Mouse (Mus musculus) lung, postnatal 0 days (tissue): ENCODE measurements around the gene Zmynd10. TPM values are rescaled to one million over a fixed set of nuclear protein-coding genes. Genes with fewer than 3 reads are reported as not detected.

Source experiments
- ATAC-seq: fragments of 200-750 bp; cut with Nextera tagmentation; 2 replicates; pipeline ENCODE4 v1.8.0; 2017; ENCODE audit warnings: moderate library complexity
- DNase-seq: peaks from one replicate; pipeline ENCODE4 v3.0.0-alpha.2; 2016; ENCODE audit warnings: low spot score
- H3K27ac ChIP-seq: fragments of 300-500 bp; sonication (generic); 2 replicates; pipeline ENCODE4 v1.5.1; 2014; ENCODE audit warnings: antibody characterized with exemption, mild to moderate bottlenecking, low read length, mixed read lengths
- H3K27me3 ChIP-seq: fragments of 300-500 bp; sonication (generic); replicated peaks from 2 replicates; pipeline ENCODE4 v1.6.1; 2014; ENCODE audit warnings: low read length, mixed read lengths; ENCODE audit not compliant: insufficient read depth
- H3K36me3 ChIP-seq: fragments of 300-500 bp; sonication (generic); 2 replicates; pipeline ENCODE4 v1.6.1; 2014; ENCODE audit warnings: low read length, mixed read lengths; ENCODE audit not compliant: insufficient read depth
- H3K4me1 ChIP-seq: fragments of 300-500 bp; sonication (generic); 2 replicates; pipeline ENCODE4 v1.6.1; 2014; ENCODE audit warnings: antibody characterized with exemption, low read depth, low read length, mixed read lengths; ENCODE audit not compliant: insufficient read depth
- H3K4me2 ChIP-seq: fragments of 300-500 bp; sonication (generic); replicated peaks from 2 replicates; pipeline ENCODE4 v1.6.1; 2014; ENCODE audit warnings: low read depth, mild to moderate bottlenecking, low read length, moderate library complexity, mixed read lengths
- H3K4me3 ChIP-seq: fragments of 300-500 bp; sonication (generic); 2 replicates; pipeline ENCODE4 v1.5.1; 2014; ENCODE audit warnings: low read depth, low read length
- H3K9ac ChIP-seq: fragments of 300-500 bp; sonication (generic); replicated peaks from 2 replicates; pipeline ENCODE4 v1.6.1; 2014; ENCODE audit warnings: low read depth, mild to moderate bottlenecking
- H3K9me3 ChIP-seq: fragments of 300-500 bp; sonication (generic); 2 replicates; pipeline ENCODE4 v1.6.1; 2016; ENCODE audit warnings: low read length, mixed read lengths
- CTCF ChIP-seq: IDR thresholded peaks from 2 replicates; pipeline ENCODE4 v1.5.1; 2016; ENCODE audit warnings: antibody characterized with exemption, mild to moderate bottlenecking
- EP300 ChIP-seq: IDR thresholded peaks from 2 replicates; pipeline ENCODE4 v1.6.1; 2016; ENCODE audit warnings: antibody characterized with exemption, mild to moderate bottlenecking, control low read depth
- whole genome bisulfite sequencing: fragments of 180-500 bp; shearing (Covaris S2); extraction: QIAGEN DNeasy Blood & Tissue Kit; methylation state at CpG from one replicate; pipeline ENCODE4 v1.1.7; 2014; 5-methylcytosine and 5-hydroxymethylcytosine counted together
- polyA plus RNA-seq: library from polyadenylated mRNA; unstranded; fragments of >200 nt; fragmentation: Nextera tagmentation; extraction: Ambion mirVana; gene quantifications from 2 replicates; pipeline ENCODE4 v1.2.1, GENCODE M21; 2015

The Zmynd10 gene
- polyA plus RNA-seq = 9.1 and 10.7 TPM in 2 replicates

DNA sequence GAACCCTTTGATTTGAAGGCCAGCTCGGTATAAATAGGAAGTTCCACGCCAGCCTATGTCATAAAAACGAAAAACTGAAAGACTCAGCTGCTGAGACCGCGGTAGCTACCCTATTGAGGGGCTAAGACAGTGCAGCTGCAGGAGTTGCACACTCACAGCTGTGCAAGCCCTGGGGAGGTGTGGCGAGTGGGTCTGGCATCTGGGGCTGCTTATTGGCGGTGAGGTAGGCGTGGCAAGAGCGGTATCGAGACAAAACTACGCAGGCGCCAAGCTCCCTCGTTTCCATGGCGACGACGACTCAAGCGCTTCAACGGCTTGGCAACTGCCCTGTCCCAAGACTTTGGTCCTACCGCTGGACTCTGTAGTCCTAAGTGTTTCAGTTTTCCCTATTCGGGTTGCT is at the start of gene Zmynd10:
Gene Zmynd10 (plus strand): TSS at position 273 of the 400 bp plus-strand sequence.
- peak; percentile 97 for DNase-seq
- no peak within 1 kb of the TSS for H3K27ac ChIP-seq
- no peak within 1 kb of the TSS for H3K4me3 ChIP-seq

DNA sequence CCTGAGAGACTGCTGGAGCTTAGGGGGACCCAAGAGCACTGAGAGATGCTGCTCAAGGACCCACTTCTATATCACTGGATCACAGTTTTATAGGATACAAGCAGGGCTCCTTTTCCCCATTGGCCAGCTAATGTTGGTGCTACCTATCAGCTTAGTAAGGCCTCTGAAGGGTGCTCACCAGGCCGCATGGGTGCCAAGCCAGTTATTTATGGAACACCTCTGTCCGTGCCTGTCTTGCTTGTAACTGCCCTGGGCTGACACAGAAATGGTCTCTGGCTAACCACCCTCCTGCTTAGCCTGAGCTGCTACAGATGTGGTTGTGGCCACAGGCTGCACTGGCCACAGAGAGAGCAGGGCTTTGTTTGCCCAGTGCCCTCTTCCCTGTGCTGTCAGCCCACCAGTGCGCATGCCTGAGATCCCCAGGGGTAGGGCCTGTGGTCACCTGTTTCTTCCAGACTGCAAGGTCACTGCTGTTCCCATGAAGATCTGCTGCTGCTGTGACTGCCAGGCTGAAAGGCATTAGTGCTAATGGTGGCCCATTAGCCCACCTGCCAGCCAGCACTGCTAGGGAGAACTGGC is 46.3 kb upstream of the Zmynd10 start:
- Histone ChIP-seq H3K9me3 (no peaks in the 10 kb centered on the region), H3K4me2 (no peak overlapping the region), H3K27me3 (no peaks in the 10 kb centered on the region), H3K27ac (no peak overlapping the region), H3K36me3 (no peaks in the 10 kb centered on the region), H3K4me3 (no peak overlapping the region), H3K4me1 (no peaks in the 10 kb centered on the region), H3K9ac (no peak overlapping the region)
- TF ChIP-seq EP300 = no peak
- no peak for TF ChIP-seq CTCF
- ATAC-seq = no peak
- no peak for DNase-seq
- WGBS = 82% methylated on average over 3 of the region's 3 CpGs

More for the DNA sequence above, at the start of gene Zmynd10:
- Histone ChIP-seq H3K9ac (no peak within 1 kb of the TSS), H3K4me1 (peaks cover 17% of the 10 kb centered on the region), H3K4me2 (peak within 1 kb of the TSS; percentile 46), H3K9me3 (no peaks in the 10 kb centered on the region), H3K36me3 (0 out of 2 replicates have a peak, but pooled peaks cover 6% of the 10 kb centered on the region), H3K27me3 (no peaks in the 10 kb centered on the region)
- peak; percentile 67 for ATAC-seq
- WGBS = 3% methylated on average over 20 of the region's 20 CpGs
- TF ChIP-seq EP300 (no peak), CTCF (no peak)

DNA sequence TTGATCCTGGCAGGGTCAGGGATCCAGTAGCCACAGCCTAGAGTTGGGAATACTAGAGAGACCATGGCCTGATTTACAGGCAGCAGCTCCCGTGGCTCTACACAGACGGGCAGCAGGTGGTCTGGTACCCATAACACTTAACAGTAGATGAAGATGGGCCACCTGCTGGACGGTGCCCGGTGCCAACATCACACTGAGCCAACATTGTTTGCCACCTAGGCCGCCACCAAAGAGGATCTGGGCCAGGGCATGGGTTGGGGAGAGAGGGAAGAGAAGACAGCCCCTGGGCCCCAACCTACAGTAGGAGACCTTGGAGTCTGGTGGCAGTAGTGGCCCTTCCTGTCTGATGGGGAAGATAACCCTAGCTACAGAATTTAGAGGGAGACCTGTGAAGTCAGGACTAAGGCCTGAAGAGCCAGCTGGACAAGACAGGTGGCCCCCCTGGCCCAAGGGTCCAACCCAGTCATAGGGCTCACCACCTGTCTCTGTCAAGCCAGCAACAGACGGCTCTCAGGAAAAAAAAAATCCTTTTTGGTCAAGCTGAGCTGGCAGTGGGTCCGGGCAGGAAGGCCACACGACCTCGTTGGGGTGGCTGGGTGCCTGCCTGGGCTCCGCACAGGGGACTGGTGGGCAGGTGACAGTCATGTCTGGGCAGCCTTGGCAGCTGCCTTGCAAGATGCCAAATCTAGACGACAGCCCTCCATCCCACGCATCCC is 44.8 kb upstream of the Zmynd10 start:
- Histone ChIP-seq H3K4me1 (no peaks in the 10 kb centered on the region), H3K4me2 (no peak overlapping the region), H3K4me3 (no peak overlapping the region), H3K9me3 (no peaks in the 10 kb centered on the region), H3K9ac (no peak overlapping the region), H3K36me3 (no peaks in the 10 kb centered on the region), H3K27ac (no peak overlapping the region), H3K27me3 (no peaks in the 10 kb centered on the region)
- TF ChIP-seq EP300 (no peak), CTCF (no peak)
- 80% methylated on average over 12 of the region's 12 CpGs for WGBS
- DNase-seq (no peak), ATAC-seq (no peak)

DNA sequence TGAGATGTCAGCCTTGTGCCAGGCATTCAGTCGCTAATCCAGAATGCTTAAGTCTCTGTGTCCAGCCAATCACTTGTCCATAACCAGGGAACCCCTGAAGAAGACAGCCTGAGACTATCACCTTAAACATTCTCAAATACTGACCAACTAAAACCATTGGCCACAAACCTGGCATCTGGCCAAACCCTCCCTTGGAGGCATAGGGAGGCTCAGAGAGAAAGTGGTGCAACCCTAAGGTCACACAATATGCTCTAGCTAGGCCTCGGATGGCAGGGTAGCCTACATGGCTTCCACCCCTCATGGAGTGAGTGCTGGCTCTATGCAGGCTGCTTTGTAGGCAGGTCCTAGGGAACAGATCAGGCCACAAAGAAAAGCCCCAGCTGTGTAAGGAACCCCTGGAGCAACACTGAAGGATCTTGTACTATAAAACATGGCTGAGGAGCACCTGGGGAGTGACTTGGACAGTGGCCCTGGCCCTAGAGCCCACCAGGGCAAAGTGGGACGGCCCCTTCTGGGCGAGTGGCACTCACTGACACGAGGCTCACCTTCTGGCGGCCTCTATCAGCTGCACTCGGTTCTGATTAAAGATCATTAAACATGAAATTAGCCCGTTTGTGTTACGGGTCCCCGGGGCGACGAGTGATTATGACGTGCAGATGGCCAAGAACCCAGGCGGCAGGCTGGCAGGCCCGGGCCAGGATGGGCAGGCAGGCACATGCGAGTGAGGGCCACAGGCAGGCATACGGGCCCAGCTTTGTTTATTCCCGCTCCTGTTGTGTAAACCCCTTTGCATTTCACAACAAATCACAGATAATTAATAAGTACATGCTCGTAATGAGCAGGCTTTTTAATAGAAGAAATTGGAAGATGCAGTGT is 42.2 kb upstream of the Zmynd10 start:
- Histone ChIP-seq H3K4me2 (no peak overlapping the region), H3K9me3 (no peaks in the 10 kb centered on the region), H3K36me3 (no peaks in the 10 kb centered on the region), H3K27ac (no peak overlapping the region), H3K9ac (no peak overlapping the region), H3K27me3 (no peaks in the 10 kb centered on the region), H3K4me3 (no peak overlapping the region), H3K4me1 (no peaks in the 10 kb centered on the region)
- no peak for TF ChIP-seq EP300
- DNase-seq (no peak), ATAC-seq (no peak)
- WGBS = 69% methylated on average over 19 of the region's 19 CpGs

DNA sequence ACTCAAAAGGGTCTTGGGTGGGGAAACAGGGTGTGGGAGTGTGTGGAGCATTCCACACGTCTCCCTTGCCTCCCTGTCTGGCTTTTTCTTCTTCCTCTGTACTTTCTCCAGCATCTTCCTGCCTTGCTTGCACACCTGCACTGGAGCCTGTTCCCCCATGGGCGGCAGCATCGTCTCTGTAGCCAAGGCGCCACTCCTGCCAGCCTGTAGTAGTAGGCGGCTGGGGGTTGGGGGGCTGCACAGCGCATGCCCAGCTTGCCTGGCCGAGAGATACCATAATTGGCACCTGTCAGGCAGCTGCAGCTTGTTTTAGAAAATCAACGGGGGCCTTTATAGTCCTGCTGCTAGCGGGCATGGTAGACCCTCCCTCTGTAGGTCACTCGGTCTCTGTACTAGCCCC is 38.8 kb upstream of the Zmynd10 start:
- no peak overlapping the region for H3K27ac ChIP-seq
- H3K27me3 ChIP-seq = no peaks in the 10 kb centered on the region
- DNase-seq (no peak), ATAC-seq (no peak)
- no peak overlapping the region for H3K9ac ChIP-seq
- TF ChIP-seq EP300 (no peak), CTCF (no peak)
- no peaks in the 10 kb centered on the region for H3K9me3 ChIP-seq
- H3K4me2 ChIP-seq = no peak overlapping the region
- WGBS = 53% methylated on average over 10 of the region's 10 CpGs
- H3K36me3 ChIP-seq = no peaks in the 10 kb centered on the region
- no peak overlapping the region for H3K4me3 ChIP-seq
- no peaks in the 10 kb centered on the region for H3K4me1 ChIP-seq

DNA sequence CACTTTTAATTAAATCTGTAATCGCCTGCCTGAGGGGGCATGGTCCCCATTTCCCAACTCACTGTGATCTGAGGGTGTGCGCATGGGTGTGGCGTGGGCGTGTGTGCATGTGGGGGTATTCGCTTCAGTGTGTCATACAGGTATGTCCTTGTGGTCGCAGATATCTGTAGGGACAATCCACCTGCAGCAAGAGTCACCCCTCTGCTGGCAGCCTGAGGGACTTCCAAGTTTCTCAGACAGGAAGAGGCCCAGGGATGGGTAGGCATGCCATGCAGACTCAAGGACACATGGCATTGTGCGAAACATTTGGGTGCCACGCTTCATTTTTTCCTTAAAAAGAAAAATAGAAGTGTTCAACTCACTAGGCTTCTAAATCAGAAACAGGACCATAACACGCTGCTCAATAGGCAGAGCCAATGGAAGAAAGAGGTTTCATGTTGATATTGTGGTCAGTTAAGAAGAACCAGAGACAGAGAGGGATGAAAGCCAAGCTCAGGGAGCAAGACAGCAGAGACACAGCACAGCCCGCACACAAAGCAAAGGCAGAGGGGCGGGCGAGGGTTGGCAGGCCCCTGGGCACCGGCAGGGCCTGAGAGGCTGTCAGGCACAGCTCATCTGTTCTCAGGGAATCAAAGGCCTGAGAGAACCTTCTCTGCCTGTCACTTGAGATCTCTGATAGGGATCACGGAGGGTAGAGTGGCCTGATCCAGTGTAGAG is 36.6 kb upstream of the Zmynd10 start:
- 71% methylated on average over 14 of the region's 14 CpGs for WGBS
- TF ChIP-seq CTCF = no peak
- no peak for TF ChIP-seq EP300

More for the DNA sequence above, 36.6 kb upstream of the Zmynd10 start:
- Histone ChIP-seq H3K4me1 (no peaks in the 10 kb centered on the region), H3K27me3 (no peaks in the 10 kb centered on the region), H3K36me3 (no peaks in the 10 kb centered on the region), H3K27ac (no peak overlapping the region), H3K4me2 (no peak overlapping the region), H3K4me3 (no peak overlapping the region), H3K9ac (no peak overlapping the region), H3K9me3 (no peaks in the 10 kb centered on the region)
- ATAC-seq = no peak
- no peak for DNase-seq
